Mouse (Mus musculus): ENCODE data around the gene Phf6. TPM values are rescaled to one million over a fixed set of nuclear protein-coding genes. Genes with fewer than 3 reads are reported as not detected.
"Not testable (repeated sequence)": the region's sequence is repeated elsewhere in the genome, so short reads cannot be mapped to it uniquely, and the experiment has no call there.

Phf6 gene
- 44.6 and 50.1 TPM in 2 replicates for polyA plus RNA-seq (2015; fragmentation: Nextera tagmentation; extraction: Ambion mirVana)

- H3K27ac ChIP-seq, result peak within 1 kb of the TSS; percentile 92
- 22% methylated on average over 50 of the region's 54 CpGs for WGBS
- peak within 1 kb of the TSS; percentile 70 for H3K4me3 ChIP-seq (replicated peaks)
- peak; percentile 99 for ATAC-seq (replicated peaks; ENCODE audit: low FRiP score)
- peak within 1 kb of the TSS; percentile 55 for H3K4me2 ChIP-seq
- H3K9me3 ChIP-seq (replicated peaks), result no peaks in the 10 kb centered on the region
- H3K4me1 ChIP-seq, result no peaks in the 10 kb centered on the region
- no peaks in the 10 kb centered on the region for H3K36me3 ChIP-seq
- H3K9ac ChIP-seq, result peak within 1 kb of the TSS; percentile 59
- H3K27me3 ChIP-seq, result no peaks in the 10 kb centered on the region
These were observed at the start of gene Phf6 for GRCm38 (mm10) chrX:52911587-52912371. Phf6 (plus strand) TSS chrX:52912266.

- Histone ChIP-seq H3K27me3 (0 out of 2 replicates have a peak, but pooled peaks cover 7% of the 10 kb centered on the region), H3K4me1 (no peaks in the 10 kb centered on the region), H3K4me2 (no peak overlapping the region), H3K9ac (no peak overlapping the region), H3K4me3 (replicated peaks) (no peak overlapping the region), H3K27ac (no peak overlapping the region), H3K9me3 (replicated peaks) (no peaks in the 10 kb centered on the region), H3K36me3 (no peaks in the 10 kb centered on the region)
- ATAC-seq (replicated peaks; ENCODE audit: low FRiP score), result no peak
- WGBS, result 60% methylated on average over 2 of the region's 2 CpGs
These were observed 47.9 kb upstream of the Phf6 start for GRCm38 (mm10) chrX:52864126-52864525.

GRCm38 (mm10) chrX:52898486-52898885, 13.6 kb upstream of the Phf6 start:
- 93% methylated on average over 17 of the region's 27 CpGs for WGBS

GRCm38 (mm10) chrX:52912372-52912728, 284 bp downstream of the Phf6 start:
- H3K36me3 ChIP-seq, result no peaks in the 10 kb centered on the region
- H3K27ac ChIP-seq, result peak overlapping the region; percentile 92
- H3K27me3 ChIP-seq, result no peaks in the 10 kb centered on the region
- H3K9me3 ChIP-seq (replicated peaks), result no peaks in the 10 kb centered on the region
- ATAC-seq (replicated peaks; ENCODE audit: low FRiP score), result no peak
- no peaks in the 10 kb centered on the region for H3K4me1 ChIP-seq
- H3K4me2 ChIP-seq, result peak overlapping the region; percentile 55
- peak overlapping the region; percentile 59 for H3K9ac ChIP-seq
- H3K4me3 ChIP-seq (replicated peaks), result peak overlapping the region; percentile 70
- WGBS, result 18% methylated on average over 26 of the region's 26 CpGs

More at GRCm38 (mm10) chrX:52898486-52898885, 13.6 kb upstream of the Phf6 start:
- H3K9me3 ChIP-seq (replicated peaks); H3K9ac ChIP-seq; ATAC-seq (replicated peaks; ENCODE audit: low FRiP score); H3K4me3 ChIP-seq (replicated peaks); H3K27me3 ChIP-seq; H3K36me3 ChIP-seq; H3K4me2 ChIP-seq; H3K4me1 ChIP-seq; H3K27ac ChIP-seq: not testable (repeated sequence)

GRCm38 (mm10) chrX:52912826-52913701, 998 bp downstream of the Phf6 start:
- peak overlapping the region; percentile 55 for H3K4me2 ChIP-seq
- no peaks in the 10 kb centered on the region for H3K9me3 ChIP-seq (replicated peaks)
- H3K4me3 ChIP-seq (replicated peaks), result peak overlapping the region; percentile 70
- no peaks in the 10 kb centered on the region for H3K27me3 ChIP-seq
- peak overlapping the region; percentile 59 for H3K9ac ChIP-seq
- H3K4me1 ChIP-seq, result no peaks in the 10 kb centered on the region
- 18% methylated on average over 31 of the region's 31 CpGs for WGBS
- H3K36me3 ChIP-seq, result no peaks in the 10 kb centered on the region
- no peak overlapping the region; the same call in 1 of the 2 replicates for H3K27ac ChIP-seq
- ATAC-seq (replicated peaks; ENCODE audit: low FRiP score), result no peak; the same call in 1 of the 2 replicates

- H3K27me3 ChIP-seq, result no peaks in the 10 kb centered on the region
- 54% methylated on average over 4 of the region's 4 CpGs for WGBS
- peak overlapping the region; percentile 55 for H3K4me2 ChIP-seq
- no peaks in the 10 kb centered on the region for H3K4me1 ChIP-seq
- no peak overlapping the region for H3K27ac ChIP-seq
- no peak for ATAC-seq (replicated peaks; ENCODE audit: low FRiP score)
- no peaks in the 10 kb centered on the region for H3K9me3 ChIP-seq (replicated peaks)
- no peak overlapping the region for H3K9ac ChIP-seq
- H3K4me3 ChIP-seq (replicated peaks), result peak overlapping the region; percentile 70
- no peaks in the 10 kb centered on the region for H3K36me3 ChIP-seq
These were observed 1.8 kb downstream of the Phf6 start for GRCm38 (mm10) chrX:52913856-52914255.

GRCm38 (mm10) chrX:52914705-52915104, 2.6 kb downstream of the Phf6 start:
- H3K4me1 ChIP-seq, result no peaks in the 10 kb centered on the region
- H3K4me3 ChIP-seq (replicated peaks), result no peak overlapping the region
- H3K27me3 ChIP-seq, result no peaks in the 10 kb centered on the region
- no peak overlapping the region for H3K4me2 ChIP-seq
- no peak for ATAC-seq (replicated peaks; ENCODE audit: low FRiP score)
- no peak overlapping the region for H3K9ac ChIP-seq
- no peak overlapping the region for H3K27ac ChIP-seq
- H3K9me3 ChIP-seq (replicated peaks), result no peaks in the 10 kb centered on the region
- no peaks in the 10 kb centered on the region for H3K36me3 ChIP-seq

- Histone ChIP-seq H3K36me3 (peaks cover 3% of the 10 kb centered on the region; the same call in 1 of the 2 replicates), H3K27me3 (0 out of 2 replicates have a peak, but pooled peaks cover 3% of the 10 kb centered on the region), H3K27ac (no peak overlapping the region), H3K4me3 (replicated peaks) (no peak overlapping the region), H3K9ac (no peak overlapping the region), H3K9me3 (replicated peaks) (no peaks in the 10 kb centered on the region), H3K4me1 (no peaks in the 10 kb centered on the region), H3K4me2 (no peak overlapping the region)
- no peak for ATAC-seq (replicated peaks; ENCODE audit: low FRiP score)
- 73% methylated on average over 7 of the region's 7 CpGs for WGBS
These were observed 4.5 kb downstream of the Phf6 start for GRCm38 (mm10) chrX:52916516-52916915.

- Histone ChIP-seq H3K4me2 (peak overlapping the region; percentile 12; the same call in 1 of the 2 replicates), H3K9me3 (replicated peaks) (no peaks in the 10 kb centered on the region), H3K36me3 (no peaks in the 10 kb centered on the region), H3K9ac (no peak overlapping the region), H3K27me3 (no peaks in the 10 kb centered on the region), H3K27ac (peak overlapping the region; percentile 37; the same call in 1 of the 2 replicates), H3K4me3 (replicated peaks) (no peak overlapping the region), H3K4me1 (peaks cover 2% of the 10 kb centered on the region; the same call in 1 of the 2 replicates)
- WGBS, result 57% methylated on average over 9 of the region's 9 CpGs
- no peak for ATAC-seq (replicated peaks; ENCODE audit: low FRiP score)
These were observed 14.7 kb downstream of the Phf6 start for GRCm38 (mm10) chrX:52926726-52927125.

GRCm38 (mm10) chrX:52928883-52929282, 16.8 kb downstream of the Phf6 start:
- WGBS, result 53% methylated on average over 1 of the region's 1 CpGs
- H3K36me3 ChIP-seq, result no peaks in the 10 kb centered on the region
- no peaks in the 10 kb centered on the region for H3K27me3 ChIP-seq
- H3K4me1 ChIP-seq, result peaks cover 2% of the 10 kb centered on the region; the same call in 1 of the 2 replicates
- H3K4me3 ChIP-seq (replicated peaks), result no peak overlapping the region
- no peak for ATAC-seq (replicated peaks; ENCODE audit: low FRiP score)
- no peaks in the 10 kb centered on the region for H3K9me3 ChIP-seq (replicated peaks)
- H3K9ac ChIP-seq, result no peak overlapping the region
- H3K27ac ChIP-seq, result no peak overlapping the region
- H3K4me2 ChIP-seq, result no peak overlapping the region

GRCm38 (mm10) chrX:52929779-52930178, 17.7 kb downstream of the Phf6 start:
- Histone ChIP-seq H3K36me3 (no peaks in the 10 kb centered on the region), H3K4me2 (no peak overlapping the region), H3K27ac (no peak overlapping the region), H3K4me1 (peaks cover 2% of the 10 kb centered on the region; the same call in 1 of the 2 replicates), H3K27me3 (no peaks in the 10 kb centered on the region), H3K9me3 (replicated peaks) (no peaks in the 10 kb centered on the region), H3K4me3 (replicated peaks) (no peak overlapping the region), H3K9ac (no peak overlapping the region)
- 85% methylated on average over 3 of the region's 3 CpGs for WGBS
- ATAC-seq (replicated peaks; ENCODE audit: low FRiP score), result no peak

- Histone ChIP-seq H3K9ac (no peak overlapping the region), H3K4me3 (replicated peaks) (no peak overlapping the region), H3K9me3 (replicated peaks) (no peaks in the 10 kb centered on the region), H3K27me3 (no peaks in the 10 kb centered on the region), H3K36me3 (no peaks in the 10 kb centered on the region), H3K4me1 (peaks cover 2% of the 10 kb centered on the region; the same call in 1 of the 2 replicates), H3K4me2 (no peak overlapping the region), H3K27ac (no peak overlapping the region)
- 82% methylated on average over 5 of the region's 5 CpGs for WGBS
- no peak for ATAC-seq (replicated peaks; ENCODE audit: low FRiP score)
These were observed 18.1 kb downstream of the Phf6 start for GRCm38 (mm10) chrX:52930191-52930590.

All from kidney, embryonic 15.5 days (tissue).